Mouse (Mus musculus): ENCODE data around the gene Timm10.

- TF ChIP-seq CTCF (IDR thresholded peaks at IDR 0.05; ENCODE audit: borderline replicate concordance, insufficient read depth, low read length) (no peak), POLR2A (IDR thresholded peaks at IDR 0.05; ENCODE audit: low read depth, low read length) (no peak)
Observed at GRCm38 (mm10) chr2:84870623-84871160, 43.9 kb downstream of the Timm10 start.

All from embryonic fibroblast, embryonic 13.5 days (primary cell).